Mouse (Mus musculus) spleen, adult 2 months (tissue): ENCODE measurements around the gene 0610030E20Rik. TPM values are rescaled to one million over a fixed set of nuclear protein-coding genes. Genes with fewer than 3 reads are reported as not detected.

Experiments used
- DNase-seq, 2 experiments: peaks; one replicate each; pipeline versions ENCODE4 v3.0.0 to v3.0.0-alpha.2; 2012 to 2021; ENCODE audit warnings: low spot score in 2 of 2, low read depth in 1 of 2
- H3K27ac ChIP-seq: fragments of 200-500 bp; 2 replicates; pipeline ENCODE4 v1.5.1; 2012; ENCODE audit warnings: low read length, inconsistent platforms; ENCODE audit not compliant: insufficient read depth
- H3K27me3 ChIP-seq: fragments of 200-500 bp; 2 replicates; pipeline ENCODE4 v1.6.1; 2012; ENCODE audit warnings: mild to moderate bottlenecking, moderate library complexity, low read length, inconsistent platforms; ENCODE audit not compliant: control insufficient read depth, insufficient read depth
- H3K36me3 ChIP-seq: fragments of 200-500 bp; 2 replicates; pipeline ENCODE4 v1.6.1; 2012; ENCODE audit warnings: mild to moderate bottlenecking, low read length, inconsistent platforms; ENCODE audit not compliant: control insufficient read depth, insufficient read depth
- H3K4me1 ChIP-seq: fragments of 200-500 bp; 2 replicates; pipeline ENCODE4 v1.6.1; 2011; ENCODE audit warnings: inconsistent platforms; ENCODE audit not compliant: control insufficient read depth, insufficient read depth, insufficient read length
- H3K4me3 ChIP-seq: fragments of 200-500 bp; 2 replicates; pipeline ENCODE4 v1.5.1; 2011; ENCODE audit warnings: mild to moderate bottlenecking, inconsistent platforms; ENCODE audit not compliant: insufficient read depth, insufficient read length; ENCODE audit errors: extremely low read depth
- CTCF ChIP-seq: fragments of 200-500 bp; IDR thresholded peaks from 2 replicates; pipeline ENCODE4 v1.5.1; 2011; ENCODE audit warnings: mild to moderate bottlenecking, inconsistent platforms; ENCODE audit not compliant: insufficient read depth, insufficient read length, insufficient replicate concordance; ENCODE audit errors: extremely low read depth
- POLR2A ChIP-seq: fragments of 200-500 bp; IDR thresholded peaks from 2 replicates; pipeline ENCODE4 v1.6.1; 2011; ENCODE audit warnings: low read depth, low read length, inconsistent platforms
- WGBS: fragments of 180-500 bp; shearing (Covaris S2); methylation state at CpG from one replicate; pipeline ENCODE4 v1.1.7; 2018; 5-methylcytosine and 5-hydroxymethylcytosine counted together
- polyA plus RNA-seq: library from polyadenylated mRNA; depleted of rRNA; stranded (reverse); fragments of >200 nt; gene quantifications from 2 replicates; pipeline ENCODE4 v1.2.3, GENCODE M21; 2012

0610030E20Rik gene
- polyA plus RNA-seq, 1 experiment: 19.9 TPM

- H3K27me3 ChIP-seq: no peaks in the 10 kb centered on the region
- no peak overlapping the region for H3K27ac ChIP-seq
- TF ChIP-seq POLR2A (no peak), CTCF (no peak)
- H3K4me1 ChIP-seq: no peaks in the 10 kb centered on the region
- H3K36me3 ChIP-seq: peaks cover 18% of the 10 kb centered on the region
- no peak for DNase-seq
- no peak overlapping the region for H3K4me3 ChIP-seq
- WGBS: 93% methylated on average over 2 of the region's 2 CpGs
These were observed 31.7 kb upstream of the 0610030E20Rik start for GRCm38 (mm10) chr6:72315384-72315783.

- TF ChIP-seq CTCF (no peak), POLR2A (no peak)
- Histone ChIP-seq H3K4me3 (no peak overlapping the region), H3K4me1 (no peaks in the 10 kb centered on the region), H3K36me3 (peaks cover 24% of the 10 kb centered on the region), H3K27me3 (no peaks in the 10 kb centered on the region), H3K27ac (no peak overlapping the region)
- WGBS: 88% methylated on average over 1 of the region's 1 CpGs
- no peak for DNase-seq
These were observed 31.1 kb upstream of the 0610030E20Rik start for GRCm38 (mm10) chr6:72316044-72316443.

GRCm38 (mm10) chr6:72318440-72318839 is 28.7 kb upstream of the 0610030E20Rik start:
- no peaks in the 10 kb centered on the region for H3K4me1 ChIP-seq
- no peak for TF ChIP-seq CTCF
- TF ChIP-seq POLR2A: no peak
- 76% methylated on average over 5 of the region's 5 CpGs for WGBS
- H3K27ac ChIP-seq: no peak overlapping the region
- H3K4me3 ChIP-seq: no peak overlapping the region
- H3K36me3 ChIP-seq: peaks cover 41% of the 10 kb centered on the region
- H3K27me3 ChIP-seq: no peaks in the 10 kb centered on the region
- no peak for DNase-seq

GRCm38 (mm10) chr6:72319019-72319418 is 28.1 kb upstream of the 0610030E20Rik start:
- Histone ChIP-seq H3K4me3 (no peak overlapping the region), H3K27me3 (no peaks in the 10 kb centered on the region), H3K36me3 (peaks cover 41% of the 10 kb centered on the region), H3K4me1 (no peaks in the 10 kb centered on the region), H3K27ac (no peak overlapping the region)
- 71% methylated on average over 11 of the region's 11 CpGs for WGBS
- no peak for DNase-seq
- TF ChIP-seq CTCF: no peak
- no peak for TF ChIP-seq POLR2A

- no peak for TF ChIP-seq CTCF
- TF ChIP-seq POLR2A: no peak
- Histone ChIP-seq H3K36me3 (peaks cover 59% of the 10 kb centered on the region), H3K4me3 (no peak overlapping the region), H3K4me1 (no peaks in the 10 kb centered on the region), H3K27me3 (no peaks in the 10 kb centered on the region), H3K27ac (no peak overlapping the region)
- no peak for DNase-seq
- WGBS: 90% methylated on average over 3 of the region's 3 CpGs
These were observed 24.2 kb upstream of the 0610030E20Rik start for GRCm38 (mm10) chr6:72322936-72323335.

- no peaks in the 10 kb centered on the region for H3K4me1 ChIP-seq
- no peak overlapping the region for H3K27ac ChIP-seq
- no peaks in the 10 kb centered on the region for H3K27me3 ChIP-seq
- H3K36me3 ChIP-seq: peaks cover 63% of the 10 kb centered on the region
- no peak for TF ChIP-seq POLR2A
- no peak for TF ChIP-seq CTCF
- H3K4me3 ChIP-seq: no peak overlapping the region
- no peak for DNase-seq
- 91% methylated on average over 6 of the region's 6 CpGs for WGBS
These were observed 23.2 kb upstream of the 0610030E20Rik start for GRCm38 (mm10) chr6:72323786-72324508.

- peak; percentile 17 to 46 for DNase-seq
- Histone ChIP-seq H3K27me3 (no peaks in the 10 kb centered on the region), H3K4me1 (no peaks in the 10 kb centered on the region), H3K36me3 (peaks cover 53% of the 10 kb centered on the region), H3K4me3 (no peak overlapping the region), H3K27ac (no peak overlapping the region)
- WGBS: 65% methylated on average over 6 of the region's 6 CpGs
- TF ChIP-seq POLR2A (no peak), CTCF (no peak; the same call in 1 of the 2 replicates)
These were observed 20.8 kb upstream of the 0610030E20Rik start for GRCm38 (mm10) chr6:72326274-72326673.
